In the genomic region with DNA sequence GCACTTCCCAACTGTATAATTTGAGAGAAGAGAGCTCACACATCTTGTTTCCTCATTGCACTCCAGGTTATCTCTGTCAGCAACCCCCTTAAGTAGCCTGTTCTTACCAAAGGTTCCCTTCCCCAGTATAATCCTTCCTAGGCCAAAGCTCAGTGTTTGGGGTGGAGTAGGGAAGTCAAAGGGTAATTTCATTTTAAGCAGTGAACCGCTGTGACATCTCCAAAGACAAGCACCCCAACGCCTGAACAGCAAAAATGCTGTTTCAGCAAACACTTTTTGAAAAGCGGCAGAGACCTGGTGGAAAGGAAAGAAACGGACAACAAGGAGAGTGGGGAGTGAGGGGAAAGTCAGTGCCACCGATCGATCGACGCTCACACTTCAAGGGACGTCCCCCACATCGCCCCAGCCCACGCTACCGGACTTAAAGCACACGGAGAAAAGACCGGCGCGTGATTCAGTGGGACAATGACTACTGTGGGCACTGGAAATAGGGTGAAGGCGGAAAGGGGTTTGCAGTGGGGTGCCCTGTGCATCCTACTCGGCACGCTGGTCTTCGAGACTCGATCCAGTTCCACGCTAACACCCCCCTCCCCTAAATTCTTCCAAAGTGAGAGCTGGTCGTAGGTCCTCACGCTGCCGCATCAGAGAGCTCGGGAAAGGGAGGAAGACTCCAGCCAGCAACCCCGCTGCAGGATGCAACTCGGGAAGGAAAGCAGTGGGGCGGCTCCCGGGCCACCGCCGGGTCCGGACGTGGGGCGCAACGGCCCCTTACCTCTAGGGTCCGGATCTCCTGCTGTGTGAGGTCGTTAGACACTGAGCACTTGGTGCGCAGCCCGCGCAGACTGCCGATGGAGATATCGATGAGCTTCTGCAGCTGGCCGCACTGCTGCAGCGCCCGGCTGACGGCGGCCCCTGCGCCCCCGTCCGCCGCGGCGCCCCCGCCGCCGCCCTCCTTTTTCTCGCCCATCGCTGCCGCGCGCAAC, we compare ENCODE assay signal across 8 mouse cellular contexts. TPM values are rescaled to one million over a fixed set of nuclear protein-coding genes. Genes with fewer than 3 reads are reported as not detected.
A peak's percentile ranks its signal among the peaks of the same experiment; 100 is the strongest.
DNase-seq lines count a peak whose midpoint lies in the region; ATAC-seq and TF ChIP-seq lines count a peak whose summit lies in the region.

No protein-coding gene starts in this region.

- TF ChIP-seq EP300 in stomach, postnatal 0 days (optimal IDR thresholded peaks at IDR 0.05): no peak

- H3K4me2 ChIP-seq in stomach, postnatal 0 days (replicated peaks; ENCODE audit: low read depth): peak overlapping the region; percentile 77

- H3K36me3 ChIP-seq in megakaryocyte, embryonic 14.5 days (replicated peaks; ENCODE audit: low read length): peaks cover 36% of the 10 kb centered on the region
- no peaks in the 10 kb centered on the region for H3K36me3 ChIP-seq in stomach, postnatal 0 days (ENCODE audit: control insufficient read depth, insufficient read depth, low read length)

- H3K4me3 ChIP-seq in brown adipose tissue, adult 24 weeks (ENCODE audit: insufficient read depth, low read depth, low read length): peak overlapping the region; percentile 86
- peak overlapping the region; percentile 96 for H3K4me3 ChIP-seq in megakaryocyte, embryonic 14.5 days (replicated peaks)
- H3K4me3 ChIP-seq in stomach, postnatal 0 days (ENCODE audit: low read depth, low read length): peak overlapping the region; percentile 94

- peak; percentile 61 to 71 for DNase-seq in cerebellum, postnatal 10 days
- DNase-seq in B cell, adult 2 months: peak; percentile 11 to 25
- peak; percentile 36 for DNase-seq in gastrocnemius, postnatal 25 days
- DNase-seq in kidney, postnatal 14 days: peak; percentile 54
- DNase-seq in stomach, postnatal 0 days (ENCODE audit: low spot score): no peak

- ATAC-seq in cerebellum, adult (ENCODE audit: insufficient number of reproducible peaks, low FRiP score, low TSS enrichment): no peak
- ATAC-seq in stomach, postnatal 0 days (ENCODE audit: low FRiP score, low TSS enrichment): peak; percentile 30

- H3K9me3 ChIP-seq in megakaryocyte, embryonic 14.5 days: no peaks in the 10 kb centered on the region
- no peaks in the 10 kb centered on the region for H3K9me3 ChIP-seq in stomach, postnatal 0 days (ENCODE audit: control insufficient read depth, low read length)

- no peaks in the 10 kb centered on the region for H3K27me3 ChIP-seq in megakaryocyte, embryonic 14.5 days (replicated peaks)
- H3K27me3 ChIP-seq in stomach, postnatal 0 days (ENCODE audit: control insufficient read depth, insufficient read depth, low read length): no peaks in the 10 kb centered on the region

- no peak for TF ChIP-seq CTCF in stomach, postnatal 0 days (IDR thresholded peaks at IDR 0.05; ENCODE audit: low read depth)

- H3K4me1 ChIP-seq in brown adipose tissue, adult 24 weeks (ENCODE audit: control insufficient read depth, insufficient read depth, insufficient read length, low read length): peaks cover 26% of the 10 kb centered on the region
- peaks cover 81% of the 10 kb centered on the region for H3K4me1 ChIP-seq in megakaryocyte, embryonic 14.5 days
- peaks cover 6% of the 10 kb centered on the region; the same call in 1 of the 2 replicates for H3K4me1 ChIP-seq in stomach, postnatal 0 days (replicated peaks; ENCODE audit: control insufficient read depth, insufficient read depth)

- peak overlapping the region; percentile 88 for H3K9ac ChIP-seq in stomach, postnatal 0 days (ENCODE audit: low read length)

- WGBS in stomach, postnatal 0 days: under 1% methylated on average over 57 of the region's 62 CpGs

- peak overlapping the region; percentile 66 for H3K27ac ChIP-seq in brown adipose tissue, adult 24 weeks (replicated peaks; ENCODE audit: low read depth, low read length)
- peak overlapping the region; percentile 91 for H3K27ac ChIP-seq in stomach, postnatal 0 days (replicated peaks)

RNA-seq across cellular contexts. Expression of gene Ksr1, which starts 0.6 kb away (rescaled TPM):
- 4.6 TPM in 2 replicates for polyA plus RNA-seq in brown adipose tissue, adult 24 weeks (2012; ENCODE audit: insufficient read depth, insufficient read length, missing spikeins)
- 10 to 100 TPM; 67.8 to 77.2 TPM for total RNA-seq in gastrocnemius, postnatal 25 days (2021)
- polyA plus RNA-seq in megakaryocyte, embryonic 14.5 days (2012; ENCODE audit: insufficient read depth, low replicate concordance): 46.5 and 208 TPM in 2 replicates
- 0.67 and 0.94 TPM in 2 replicates for polyA plus RNA-seq in stomach, postnatal 0 days (2015; fragmentation: Nextera tagmentation; extraction: Ambion mirVana)
